Mouse (Mus musculus) limb, embryonic 14.5 days (tissue): ENCODE measurements around the gene Fktn. TPM values are rescaled to one million over a fixed set of nuclear protein-coding genes. Genes with fewer than 3 reads are reported as not detected.
"Not testable (repeated sequence)": the region's sequence is repeated elsewhere in the genome, so short reads cannot be mapped to it uniquely, and the experiment has no call there.

Experiments
- ATAC-seq: fragments of 200-750 bp; cut with Nextera tagmentation; 2 replicates; pipeline ENCODE4 v1.8.0; 2017; ENCODE audit warnings: low read depth, moderate number of reproducible peaks, moderate TSS enrichment; ENCODE audit not compliant: low FRiP score
- DNase-seq: peaks from one replicate; pipeline ENCODE4 v3.0.0-alpha.2; 2015; ENCODE audit warnings: low spot score
- H3K27ac ChIP-seq: fragments of 300-500 bp; sonication (generic); replicated peaks from 2 replicates; pipeline ENCODE4 v1.5.1; 2014; ENCODE audit warnings: low read depth, mild to moderate bottlenecking, low read length, moderate library complexity, mixed read lengths
- H3K27me3 ChIP-seq: fragments of 300-500 bp; sonication (generic); 2 replicates; pipeline ENCODE4 v1.6.1; 2014; ENCODE audit warnings: low read length, mixed read lengths; ENCODE audit not compliant: control insufficient read depth, insufficient read depth
- H3K36me3 ChIP-seq: fragments of 300-500 bp; sonication (generic); 2 replicates; pipeline ENCODE4 v1.6.1; 2014; ENCODE audit warnings: mild to moderate bottlenecking, low read length, moderate library complexity, mixed read lengths; ENCODE audit not compliant: control insufficient read depth, insufficient read depth
- H3K4me1 ChIP-seq: fragments of 300-500 bp; sonication (generic); 2 replicates; pipeline ENCODE4 v1.6.1; 2014; ENCODE audit warnings: antibody characterized with exemption, low read length, mixed read lengths; ENCODE audit not compliant: control insufficient read depth, insufficient read depth
- H3K4me2 ChIP-seq: fragments of 300-500 bp; sonication (generic); replicated peaks from 2 replicates; pipeline ENCODE4 v1.6.1; 2014; ENCODE audit warnings: low read depth, mild to moderate bottlenecking, low read length, moderate library complexity; ENCODE audit not compliant: severe bottlenecking
- H3K4me3 ChIP-seq: fragments of 300-500 bp; sonication (generic); replicated peaks from 2 replicates; pipeline ENCODE4 v1.5.1; 2014; ENCODE audit warnings: low read length
- H3K9ac ChIP-seq: fragments of 300-500 bp; sonication (generic); 2 replicates; pipeline ENCODE4 v1.6.1; 2014; ENCODE audit warnings: mild to moderate bottlenecking, low read depth, low read length, moderate library complexity; ENCODE audit not compliant: severe bottlenecking
- H3K9me3 ChIP-seq: fragments of 300-500 bp; sonication (generic); 2 replicates; pipeline ENCODE4 v1.6.1; 2016; ENCODE audit warnings: low read length; ENCODE audit not compliant: control insufficient read depth
- POLR2A ChIP-seq: fragments of 200-500 bp; IDR thresholded peaks from 2 replicates; pipeline ENCODE4 v1.8.0; 2012; ENCODE audit warnings: inconsistent platforms, mild to moderate bottlenecking, moderate library complexity, borderline replicate concordance; ENCODE audit not compliant: insufficient read depth, insufficient read length; ENCODE audit errors: extremely low read depth
- WGBS: fragments of 180-500 bp; shearing (Covaris S2); extraction: QIAGEN DNeasy Blood & Tissue Kit; methylation state at CpG from one replicate; pipeline ENCODE4 v1.1.7; 2014; 5-methylcytosine and 5-hydroxymethylcytosine counted together
- polyA plus RNA-seq, 2 experiments: library from polyadenylated mRNA; depleted of rRNA in 1 of 2; stranded (reverse) in 1 of 2; unstranded in 1 of 2; fragments of >200 nt; fragmentation: Nextera tagmentation in 1 of 2; extraction: Ambion mirVana in 1 of 2; gene quantifications; 2 replicates each; pipeline versions ENCODE4 v1.2.1 to v1.2.3; 2012 to 2014

Fktn gene
- polyA plus RNA-seq, 2 experiments, result 10.8 to 11.5 TPM

- Histone ChIP-seq H3K27me3 (no peaks in the 10 kb centered on the region), H3K4me1 (no peaks in the 10 kb centered on the region), H3K27ac (no peak overlapping the region), H3K4me3 (no peak overlapping the region), H3K36me3 (peaks cover 26% of the 10 kb centered on the region), H3K9me3 (no peaks in the 10 kb centered on the region), H3K9ac (no peak overlapping the region), H3K4me2 (no peak overlapping the region)
- WGBS, result 93% methylated on average over 4 of the region's 4 CpGs
- ATAC-seq (no peak), DNase-seq (no peak)
- TF ChIP-seq POLR2A, result no peak
Measured at GRCm38 (mm10) chr4:53722506-53722905, 8.7 kb downstream of the Fktn start.

- H3K4me1 ChIP-seq, DNase-seq, H3K4me2 ChIP-seq, H3K4me3 ChIP-seq, ATAC-seq, H3K27me3 ChIP-seq, H3K27ac ChIP-seq, H3K9ac ChIP-seq, H3K9me3 ChIP-seq: not testable (repeated sequence)
- WGBS, result 79% methylated on average over 2 of the region's 2 CpGs
- peaks cover 37% of the 10 kb centered on the region for H3K36me3 ChIP-seq
Measured at GRCm38 (mm10) chr4:53726100-53726499, 12.3 kb downstream of the Fktn start.

GRCm38 (mm10) chr4:53728121-53728520, 14.3 kb downstream of the Fktn start:
- Histone ChIP-seq H3K4me3 (no peak overlapping the region), H3K9me3 (no peaks in the 10 kb centered on the region), H3K27ac (no peak overlapping the region), H3K4me1 (no peaks in the 10 kb centered on the region), H3K4me2 (no peak overlapping the region), H3K27me3 (no peaks in the 10 kb centered on the region), H3K36me3 (peaks cover 46% of the 10 kb centered on the region), H3K9ac (no peak overlapping the region)
- TF ChIP-seq POLR2A, result no peak
- DNase-seq (no peak), ATAC-seq (no peak)
- 100% methylated on average over 1 of the region's 1 CpGs for WGBS

- H3K9me3 ChIP-seq, result no peaks in the 10 kb centered on the region
- DNase-seq (peak; percentile 78), ATAC-seq (no peak)
- TF ChIP-seq POLR2A, result no peak
- peaks cover 49% of the 10 kb centered on the region for H3K36me3 ChIP-seq
- H3K4me1 ChIP-seq, result no peaks in the 10 kb centered on the region
- H3K4me3 ChIP-seq, result no peak overlapping the region
- H3K9ac ChIP-seq, result no peak overlapping the region
- WGBS, result 47% methylated on average over 6 of the region's 6 CpGs
- no peaks in the 10 kb centered on the region for H3K27me3 ChIP-seq
- H3K27ac ChIP-seq, result no peak overlapping the region
- H3K4me2 ChIP-seq, result no peak overlapping the region
Measured at GRCm38 (mm10) chr4:53738956-53739616, 25.3 kb downstream of the Fktn start.

GRCm38 (mm10) chr4:53749831-53750230, 36.0 kb downstream of the Fktn start:
- no peak overlapping the region for H3K4me2 ChIP-seq
- TF ChIP-seq POLR2A, result no peak
- no peak overlapping the region for H3K27ac ChIP-seq
- no peaks in the 10 kb centered on the region for H3K27me3 ChIP-seq
- no peaks in the 10 kb centered on the region for H3K9me3 ChIP-seq
- no peak overlapping the region for H3K9ac ChIP-seq
- H3K4me1 ChIP-seq, result no peaks in the 10 kb centered on the region
- peaks cover 40% of the 10 kb centered on the region for H3K36me3 ChIP-seq
- ATAC-seq (no peak), DNase-seq (no peak)
- no peak overlapping the region for H3K4me3 ChIP-seq
